Mouse (Mus musculus): ENCODE results near the gene Lrrc51. TPM values are rescaled to one million over a fixed set of nuclear protein-coding genes. Genes with fewer than 3 reads are reported as not detected.

Gene Lrrc51
- total and polyA plus RNA-seq, 3 experiments = 13.6 to 30.8 TPM; not detected in 1

DNA sequence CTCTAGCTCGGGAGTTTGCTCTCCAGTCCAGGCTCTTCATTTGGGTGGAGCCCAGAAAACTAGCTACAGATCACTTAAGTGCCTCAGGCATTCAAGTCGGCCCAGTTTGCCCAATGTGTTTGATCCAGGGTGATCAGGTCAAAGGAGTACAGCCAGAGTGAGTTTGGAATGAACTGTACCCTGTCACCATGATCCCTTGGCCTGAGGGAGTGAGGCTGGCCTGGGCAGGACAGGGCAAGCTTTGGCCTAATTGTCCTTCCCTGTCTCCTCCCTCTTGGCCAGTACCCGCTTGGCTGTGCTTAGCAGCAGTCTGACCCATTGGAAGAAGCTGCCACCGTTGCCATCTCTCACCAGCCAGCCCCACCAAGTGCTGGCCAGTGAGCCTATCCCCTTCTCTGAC, 23.6 kb downstream of the Lrrc51 start:
- DNase-seq (ENCODE audit: low read depth, low spot score) = no peak
- no peaks in the 10 kb centered on the region for H3K9me3 ChIP-seq (replicated peaks; ENCODE audit: insufficient read depth, low read length)
- H3K4me3 ChIP-seq (ENCODE audit: control insufficient read depth in 1 of 2, insufficient read depth in 1 of 2, low read depth in 2 of 2, low read length in 2 of 2) = no peak overlapping the region
- H3K79me2 ChIP-seq (ENCODE audit: control insufficient read depth, insufficient read depth, low read length, poor library complexity) = peaks cover 15% of the 10 kb centered on the region
- no peaks in the 10 kb centered on the region for H3K27me3 ChIP-seq (ENCODE audit: control insufficient read depth in 1 of 2, insufficient read depth in 2 of 2, low read length in 2 of 2)
- peaks cover 5 to 7% of the 10 kb centered on the region in 2 experiments for H3K36me3 ChIP-seq (ENCODE audit: control insufficient read depth in 1 of 2, insufficient read depth in 2 of 2, low read length in 2 of 2)
- no peak overlapping the region for H3K9ac ChIP-seq (ENCODE audit: control insufficient read depth, low read depth, low read length, poor library complexity, severe bottlenecking)
- H3K27ac ChIP-seq (ENCODE audit: control insufficient read depth, low read depth, low read length) = no peak overlapping the region
- H3K4me1 ChIP-seq (ENCODE audit: control insufficient read depth in 1 of 2, insufficient read depth in 2 of 2, low read length in 2 of 2) = peaks cover 13 to 20% of the 10 kb centered on the region in 2 experiments
- TF ChIP-seq POLR2AphosphoS5 (IDR thresholded peaks at IDR 0.05; ENCODE audit: borderline replicate concordance, low read depth, low read length) = no peak
- TF ChIP-seq JUND (IDR thresholded peaks at IDR 0.05; ENCODE audit: low read depth, low read length) = no peak
- no peak for TF ChIP-seq NRF1 (IDR thresholded peaks at IDR 0.05; ENCODE audit: insufficient read depth, low read depth, low read length, poor library complexity, severe bottlenecking)
- no peak for TF ChIP-seq USF1 (IDR thresholded peaks at IDR 0.05; ENCODE audit: low read depth, low read length)
- no peak for TF ChIP-seq ZKSCAN1 (IDR thresholded peaks at IDR 0.05; ENCODE audit: low read depth, low read length)
- TF ChIP-seq HCFC1 (IDR thresholded peaks at IDR 0.05; ENCODE audit: low read depth, low read length) = no peak
- no peak for TF ChIP-seq SIN3A (IDR thresholded peaks at IDR 0.05; ENCODE audit: low read length)
- TF ChIP-seq SMC3 (IDR thresholded peaks at IDR 0.05; ENCODE audit: low read depth, low read length) = no peak
- no peak for TF ChIP-seq CHD2 (IDR thresholded peaks at IDR 0.05; ENCODE audit: low read length)
- no peak for TF ChIP-seq UBTF (IDR thresholded peaks at IDR 0.05; ENCODE audit: borderline replicate concordance, insufficient read depth, low read depth, low read length)
- no peak for TF ChIP-seq RAD21 (IDR thresholded peaks at IDR 0.05; ENCODE audit: low read depth, low read length)
- TF ChIP-seq ELF1 (IDR thresholded peaks at IDR 0.05; ENCODE audit: low read depth, low read length) = no peak
- TF ChIP-seq ZNF384 (IDR thresholded peaks at IDR 0.05; ENCODE audit: low read depth, low read length) = no peak

- no peaks in the 10 kb centered on the region for H3K27me3 ChIP-seq (ENCODE audit: control insufficient read depth in 1 of 2, insufficient read depth in 2 of 2, low read length in 2 of 2)
- no peaks in the 10 kb centered on the region for H3K9me3 ChIP-seq (replicated peaks; ENCODE audit: insufficient read depth, low read length)
- peaks cover 15 to 20% of the 10 kb centered on the region in 2 experiments for H3K4me1 ChIP-seq (ENCODE audit: control insufficient read depth in 1 of 2, insufficient read depth in 2 of 2, low read length in 2 of 2)
- H3K79me2 ChIP-seq (ENCODE audit: control insufficient read depth, insufficient read depth, low read length, poor library complexity) = peaks cover 15% of the 10 kb centered on the region
- H3K9ac ChIP-seq (ENCODE audit: control insufficient read depth, low read depth, low read length, poor library complexity, severe bottlenecking) = no peak overlapping the region
- TF ChIP-seq EP300 (IDR thresholded peaks at IDR 0.05; ENCODE audit: low read depth in 1 of 2, low read length in 2 of 2) (no peak), ZC3H11A (IDR thresholded peaks at IDR 0.05; ENCODE audit: low read depth, low read length) (no peak)
- H3K36me3 ChIP-seq (ENCODE audit: control insufficient read depth in 1 of 2, insufficient read depth in 2 of 2, low read length in 2 of 2) = peaks cover 0 to 11% of the 10 kb centered on the region in 2 experiments; a peak in 3 of 4 replicates
- DNase-seq (ENCODE audit: low read depth, low spot score) = no peak
- no peak overlapping the region for H3K4me3 ChIP-seq (ENCODE audit: control insufficient read depth in 1 of 2, insufficient read depth in 1 of 2, low read depth in 2 of 2, low read length in 2 of 2)
- H3K27ac ChIP-seq (ENCODE audit: control insufficient read depth, low read depth, low read length) = no peak overlapping the region
Measured at GRCm38 (mm10) chr7:101908367-101908766, 25.3 kb downstream of the Lrrc51 start.
